Mouse (Mus musculus) lung, postnatal 0 days (tissue): ENCODE measurements around the gene Mrvi1.

Source experiments
- CTCF ChIP-seq: IDR thresholded peaks from 2 replicates; pipeline ENCODE4 v1.5.1; 2016; ENCODE audit warnings: antibody characterized with exemption, mild to moderate bottlenecking
- EP300 ChIP-seq: IDR thresholded peaks from 2 replicates; pipeline ENCODE4 v1.6.1; 2016; ENCODE audit warnings: antibody characterized with exemption, mild to moderate bottlenecking, control low read depth

DNA sequence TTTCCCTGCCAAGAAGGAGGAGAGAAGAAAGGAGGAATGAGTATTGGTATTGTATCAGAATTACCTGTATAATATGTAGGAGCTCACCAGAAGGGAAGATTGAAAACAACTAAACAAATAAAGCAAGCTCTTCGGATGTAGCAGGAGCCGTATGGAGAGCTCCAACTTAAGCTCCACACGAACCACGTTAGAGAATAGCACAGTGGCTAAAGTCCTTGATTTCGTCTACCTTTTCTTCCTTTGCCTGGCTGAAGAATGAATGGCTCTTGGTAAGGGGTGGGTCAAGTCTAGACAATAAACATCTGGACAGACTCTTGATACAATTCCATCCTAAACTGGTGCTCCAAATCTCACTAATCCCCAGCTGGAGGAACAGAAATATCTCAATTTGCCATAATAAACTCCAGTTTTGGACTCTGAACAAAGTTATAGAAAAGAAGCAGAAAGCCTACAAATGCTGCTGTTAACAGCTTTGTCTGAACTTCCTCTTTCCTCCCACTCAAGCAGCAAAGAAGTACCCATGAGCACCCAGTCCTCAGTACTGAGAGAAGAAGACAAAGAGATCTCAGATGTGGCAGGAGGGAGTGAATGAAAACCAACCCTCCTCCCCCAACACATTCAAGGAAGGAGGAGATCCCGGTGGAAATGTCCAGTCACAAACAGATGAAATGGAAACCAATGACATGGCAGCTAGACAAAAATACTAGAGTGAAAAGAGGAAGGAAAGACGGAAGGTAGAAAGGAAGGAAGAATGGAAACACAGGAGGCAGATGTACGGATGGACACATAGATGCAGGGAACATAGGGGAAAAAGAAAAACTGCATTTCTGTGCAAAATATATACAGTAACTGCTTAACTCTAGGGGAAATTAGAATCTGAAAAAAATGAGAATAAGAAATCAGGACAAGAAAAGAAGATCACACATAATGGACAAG lies 73.8 kb downstream of the Mrvi1 start:
- TF ChIP-seq CTCF, result no peak
- no peak for TF ChIP-seq EP300
